Mouse (Mus musculus): Measurements from ENCODE around the gene Cox10. TPM values are rescaled to one million over a fixed set of nuclear protein-coding genes. Genes with fewer than 3 reads are reported as not detected.

Gene Cox10
- polyA plus RNA-seq, 1 experiment: 15.6 TPM

- no peak for DNase-seq (ENCODE audit: low read depth, low spot score)
- WGBS: 30% methylated on average over 3 of the region's 3 CpGs
Observed at GRCm38 (mm10) chr11:64003484-64003883, 75.8 kb downstream of the Cox10 start.

DNA sequence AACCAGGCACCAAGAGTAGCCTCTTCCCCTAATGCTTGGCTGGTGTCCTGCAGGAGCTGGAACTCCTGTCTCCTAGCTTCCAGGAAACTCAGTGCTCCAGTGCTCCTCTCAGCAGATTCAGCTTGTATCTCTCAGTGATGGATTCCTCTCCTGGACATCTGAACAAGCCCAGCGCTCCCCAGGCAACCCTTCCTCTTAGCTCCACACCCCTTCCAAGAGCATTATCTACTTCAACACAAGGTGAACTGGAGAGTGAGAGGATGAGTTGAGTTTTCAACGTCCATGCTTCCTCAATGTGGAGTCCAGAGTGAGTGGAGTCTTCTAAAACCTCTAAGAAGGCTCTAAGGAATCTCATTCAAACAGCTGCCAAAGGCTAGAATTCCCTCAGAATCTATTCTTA is 76.6 kb downstream of the Cox10 start:
- no peak for DNase-seq (ENCODE audit: low read depth, low spot score)

GRCm38 (mm10) chr11:64001111-64001510 is 78.2 kb downstream of the Cox10 start:
- 61% methylated on average over 2 of the region's 2 CpGs for WGBS
- no peak for DNase-seq (ENCODE audit: low read depth, low spot score)

More for the DNA sequence above, 76.6 kb downstream of the Cox10 start:
- 84% methylated on average over 2 of the region's 2 CpGs for WGBS

- 35% methylated on average over 5 of the region's 5 CpGs for WGBS
Observed at GRCm38 (mm10) chr11:64000200-64000794, 79.0 kb downstream of the Cox10 start.

DNA sequence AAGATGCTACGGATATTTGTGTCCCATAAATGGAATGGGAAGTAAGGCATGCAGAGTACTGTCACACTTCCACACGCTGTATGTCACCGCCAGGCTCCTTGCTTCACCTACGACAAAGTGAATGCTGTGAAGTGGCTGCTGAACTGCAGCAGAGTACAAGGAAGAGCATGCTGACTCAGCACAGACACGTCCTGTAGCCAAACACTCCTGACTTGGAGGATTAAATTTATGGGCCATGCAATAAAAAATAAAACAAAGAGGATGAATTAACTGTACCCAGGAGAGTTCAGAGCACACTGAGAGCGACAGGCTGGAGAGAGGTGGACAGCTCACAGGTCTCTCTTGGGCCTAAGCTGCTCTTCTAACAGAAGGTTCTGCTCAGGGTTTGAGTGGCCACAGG is 79.8 kb downstream of the Cox10 start:
- WGBS: 33% methylated on average over 6 of the region's 6 CpGs
- no peak for DNase-seq (ENCODE audit: low read depth, low spot score)

More at GRCm38 (mm10) chr11:64000200-64000794, 79.0 kb downstream of the Cox10 start:
- no peak for DNase-seq (ENCODE audit: low read depth, low spot score)

GRCm38 (mm10) chr11:63991958-63992357 is 87.3 kb downstream of the Cox10 start:
- no peak for DNase-seq (ENCODE audit: low read depth, low spot score)
- 78% methylated on average over 8 of the region's 8 CpGs for WGBS

- DNase-seq (ENCODE audit: low read depth, low spot score): no peak
- 95% methylated on average over 7 of the region's 7 CpGs for WGBS
Observed at GRCm38 (mm10) chr11:63990759-63991158, 88.5 kb downstream of the Cox10 start.

- 95% methylated on average over 8 of the region's 8 CpGs for WGBS
- no peak for DNase-seq (ENCODE audit: low read depth, low spot score)
Observed at GRCm38 (mm10) chr11:63990311-63990710, 89.0 kb downstream of the Cox10 start.

- 81% methylated on average over 9 of the region's 9 CpGs for WGBS
- no peak for DNase-seq (ENCODE audit: low read depth, low spot score)
Observed at GRCm38 (mm10) chr11:63988991-63989860, 90.0 kb downstream of the Cox10 start.

GRCm38 (mm10) chr11:63988031-63988665 is 91.1 kb downstream of the Cox10 start:
- DNase-seq (ENCODE audit: low read depth, low spot score): no peak
- 71% methylated on average over 3 of the region's 3 CpGs for WGBS

- WGBS: 78% methylated on average over 4 of the region's 4 CpGs
- no peak for DNase-seq (ENCODE audit: low read depth, low spot score)
Observed at GRCm38 (mm10) chr11:63986710-63987109, 92.6 kb downstream of the Cox10 start.

DNA sequence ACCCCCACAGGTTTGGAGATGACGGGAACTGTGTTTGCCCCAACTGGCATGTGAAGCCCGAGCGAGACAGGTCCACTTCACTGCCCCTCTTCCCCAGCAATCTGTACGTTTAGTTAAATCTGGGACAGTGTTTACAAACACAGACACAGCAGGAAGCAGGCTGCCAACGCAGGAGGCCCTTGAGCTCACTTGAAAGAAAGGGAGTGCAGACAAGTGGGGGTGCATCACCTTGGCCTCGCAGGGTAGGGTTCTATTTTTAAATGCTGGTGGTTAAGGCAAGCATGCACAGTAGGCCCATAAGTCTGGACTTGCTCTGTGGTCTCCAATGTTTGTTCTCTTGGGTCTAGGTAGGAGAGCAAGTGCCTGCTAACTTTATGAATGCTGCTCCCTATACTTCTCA is 93.8 kb downstream of the Cox10 start:
- DNase-seq (ENCODE audit: low read depth, low spot score): no peak
- WGBS: 76% methylated on average over 6 of the region's 6 CpGs

DNA sequence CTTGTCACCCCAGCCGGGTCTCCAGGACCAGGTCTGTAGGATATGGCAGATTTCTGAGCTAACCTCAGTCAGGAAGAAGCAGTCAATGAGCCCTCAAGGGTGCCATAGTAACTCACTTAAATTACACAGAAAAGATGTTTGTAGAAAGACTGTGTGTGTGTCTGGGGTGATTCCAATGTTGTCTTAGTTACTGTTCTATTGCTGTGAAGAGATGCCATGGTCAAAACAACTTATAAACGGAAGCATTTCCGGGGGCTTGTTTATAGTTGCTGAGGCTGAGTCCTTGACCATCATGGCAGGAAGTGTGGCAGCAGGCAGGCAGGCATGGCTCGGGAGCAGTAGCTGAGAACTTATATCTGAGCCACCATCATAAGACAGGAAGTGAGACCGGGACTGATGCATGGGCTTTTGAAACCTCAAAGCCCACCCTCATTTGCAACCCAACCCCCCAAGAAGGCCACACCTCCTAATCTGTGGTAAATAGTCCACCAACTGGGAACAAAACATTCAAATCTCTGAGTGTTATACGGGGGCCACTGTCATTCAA is 94.6 kb downstream of the Cox10 start:
- WGBS: 75% methylated on average over 6 of the region's 6 CpGs
- DNase-seq (ENCODE audit: low read depth, low spot score): no peak

GRCm38 (mm10) chr11:63977741-63978140 is 101.5 kb downstream of the Cox10 start:
- DNase-seq (ENCODE audit: low read depth, low spot score): no peak
- WGBS: 73% methylated on average over 2 of the region's 2 CpGs

GRCm38 (mm10) chr11:63976775-63977174 is 102.5 kb downstream of the Cox10 start:
- 83% methylated on average over 2 of the region's 2 CpGs for WGBS
- DNase-seq (ENCODE audit: low read depth, low spot score): no peak

- DNase-seq (ENCODE audit: low read depth, low spot score): no peak
- 82% methylated on average over 13 of the region's 13 CpGs for WGBS
Observed at GRCm38 (mm10) chr11:63975260-63975899, 103.9 kb downstream of the Cox10 start.

GRCm38 (mm10) chr11:63973973-63974372 is 105.3 kb downstream of the Cox10 start:
- no peak for DNase-seq (ENCODE audit: low read depth, low spot score)
- 89% methylated on average over 2 of the region's 2 CpGs for WGBS

- 93% methylated on average over 9 of the region's 9 CpGs for WGBS
- no peak for DNase-seq (ENCODE audit: low read depth, low spot score)
Observed at GRCm38 (mm10) chr11:63971462-63971861, 107.8 kb downstream of the Cox10 start.

GRCm38 (mm10) chr11:63970818-63971217 is 108.5 kb downstream of the Cox10 start:
- whole genome bisulfite sequencing: 73% methylated on average over 6 of the region's 6 CpGs
- DNase-seq (ENCODE audit: low read depth, low spot score): no peak

All from large intestine, adult 2 months (tissue).